Mouse (Mus musculus) E14TG2a.4 (cell line): ENCODE measurements at regions not wholly inside any gene's neighbourhood (a gene's known extent, or its start where the extent isn't known, plus 50 kb on each side); places are given as distances from the start of the nearest gene placed in this dataset.

Experiments
- CTCF ChIP-seq: conservative IDR thresholded peaks from 2 replicates; pipeline ENCODE4 v1.5.1; 2014; ENCODE audit warnings: low read length
- NANOG ChIP-seq: IDR thresholded peaks from 2 replicates; pipeline ENCODE4 v1.6.1; 2014; ENCODE audit warnings: borderline replicate concordance, low read length, mixed read lengths
- POU5F1 ChIP-seq: IDR thresholded peaks from 2 replicates; pipeline ENCODE4 v1.6.1; 2014; ENCODE audit warnings: low read length, borderline replicate concordance

GRCm38 (mm10) chr10:107982082-107982481 is 70.1 kb upstream of the Otogl start:
- TF ChIP-seq CTCF (no peak), NANOG (no peak), POU5F1 (no peak)
